Mouse (Mus musculus) frontal cortex, postnatal 14 days (tissue): ENCODE data around the gene Kcne3.

Source experiments
- DNase-seq, 2 experiments: peaks; one replicate each; pipeline ENCODE4 v3.0.0; 2022; ENCODE audit warnings: low spot score in 2 of 2

Kcne3 gene

GRCm38 (mm10) chr7:100181614-100182013 is 5.3 kb downstream of the Kcne3 start:
- DNase-seq: no peak

- no peak for DNase-seq
These were observed 6.1 kb downstream of the Kcne3 start for GRCm38 (mm10) chr7:100182388-100182787.

GRCm38 (mm10) chr7:100187601-100188000 is 11.3 kb downstream of the Kcne3 start:
- peak in 1 of 2 experiments; percentile 33 for DNase-seq

GRCm38 (mm10) chr7:100190167-100190566 is 13.9 kb downstream of the Kcne3 start:
- DNase-seq: no peak

- DNase-seq: peak in 1 of 2 experiments; percentile 30
These were observed 14.5 kb downstream of the Kcne3 start for GRCm38 (mm10) chr7:100190778-100191177.

GRCm38 (mm10) chr7:100201191-100201590 is 24.9 kb downstream of the Kcne3 start:
- DNase-seq: no peak

- no peak for DNase-seq
These were observed 27.3 kb downstream of the Kcne3 start for GRCm38 (mm10) chr7:100203616-100204015.

- no peak for DNase-seq
These were observed 28.6 kb downstream of the Kcne3 start for GRCm38 (mm10) chr7:100204871-100205270.

GRCm38 (mm10) chr7:100206144-100206543 is 29.8 kb downstream of the Kcne3 start:
- no peak for DNase-seq

- no peak for DNase-seq
These were observed 31.6 kb downstream of the Kcne3 start for GRCm38 (mm10) chr7:100207886-100208285.

- no peak for DNase-seq
These were observed 38.0 kb downstream of the Kcne3 start for GRCm38 (mm10) chr7:100214310-100214709.

GRCm38 (mm10) chr7:100215116-100215732 is 38.9 kb downstream of the Kcne3 start:
- no peak for DNase-seq

- no peak for DNase-seq
These were observed 39.7 kb downstream of the Kcne3 start for GRCm38 (mm10) chr7:100215976-100216375.

- no peak for DNase-seq
These were observed 40.6 kb downstream of the Kcne3 start for GRCm38 (mm10) chr7:100216601-100217565.

GRCm38 (mm10) chr7:100227158-100227875 is 51.0 kb downstream of the Kcne3 start, which contains the start of gene Pgm2l1:
Gene Pgm2l1, plus strand, starts transcription at chr7:100227394.
- DNase-seq: peak; percentile 95 to 97

GRCm38 (mm10) chr7:100227896-100228525 is 51.7 kb downstream of the Kcne3 start:
- no peak for DNase-seq

- no peak for DNase-seq
These were observed 52.7 kb downstream of the Kcne3 start for GRCm38 (mm10) chr7:100228957-100229356.

- no peak for DNase-seq
These were observed 54.3 kb downstream of the Kcne3 start for GRCm38 (mm10) chr7:100230646-100231045.

- DNase-seq: no peak
These were observed 55.4 kb downstream of the Kcne3 start for GRCm38 (mm10) chr7:100231661-100232060.

- no peak for DNase-seq
These were observed 57.4 kb downstream of the Kcne3 start for GRCm38 (mm10) chr7:100233681-100234080.
